Mouse (Mus musculus): ENCODE data around the gene Sgcb.
"Not testable (repeated sequence)": the region's sequence is repeated elsewhere in the genome, so short reads cannot be mapped to it uniquely, and the experiment has no call there.

The Sgcb gene

GRCm38 (mm10) chr5:73601361-73601763, 46.2 kb downstream of the Sgcb start:
- CTCF ChIA-PET = no interaction called here

GRCm38 (mm10) chr5:73599991-73600390, 47.6 kb downstream of the Sgcb start:
- CTCF ChIA-PET = interaction anchor here in 2 of 4 experiments (0.6 to 0.7 kb wide), 2 partner anchors 159 to 390 kb away, joined by 6 to 8 read pairs; no protein-coding TSS in a partner anchor
- POLR2A ChIA-PET = interaction anchor here in 1 of 4 experiments (1.2 to 1.3 kb wide), 2 partner anchors 17 to 27 kb away, joined by 3 read pairs; no protein-coding TSS in a partner anchor

More at GRCm38 (mm10) chr5:73601361-73601763, 46.2 kb downstream of the Sgcb start:
- POLR2A ChIA-PET = no interaction called here

GRCm38 (mm10) chr5:73598943-73599695, 48.5 kb downstream of the Sgcb start:
- ChIA-PET CTCF (interaction anchor here in 2 of 4 experiments (0.6 to 0.7 kb wide), 2 partner anchors 253 to 389 kb away, joined by 3 to 6 read pairs; no protein-coding TSS in a partner anchor), POLR2A (interaction anchor here in 2 of 4 experiments (0.6 to 1.3 kb wide), 4 partner anchors 18 to 101 kb away, joined by 3 to 6 read pairs (median 3); no protein-coding TSS in a partner anchor)

GRCm38 (mm10) chr5:73587119-73587518, 60.5 kb downstream of the Sgcb start:
- ChIA-PET CTCF (no interaction called here), POLR2A (no interaction called here)

- POLR2A ChIA-PET = interaction anchor here in 1 of 4 experiments (0.7 kb wide), 1 partner anchor 32 kb away, joined by 3 read pairs; no protein-coding TSS in a partner anchor
Observed at GRCm38 (mm10) chr5:73586597-73586996, 61.0 kb downstream of the Sgcb start.

GRCm38 (mm10) chr5:73585212-73586115, 62.1 kb downstream of the Sgcb start:
- POLR2A ChIA-PET = interaction anchor here in 2 of 4 experiments (0.7 to 1.6 kb wide), 3 partner anchors 30 to 35 kb away, joined by 3 read pairs; no protein-coding TSS in a partner anchor
- CTCF ChIA-PET = interaction anchor here in 3 of 4 experiments (0.6 to 1.5 kb wide), 5 partner anchors 52 to 179 kb away, joined by 3 to 7 read pairs (median 4); no protein-coding TSS in a partner anchor

More at GRCm38 (mm10) chr5:73586597-73586996, 61.0 kb downstream of the Sgcb start:
- CTCF ChIA-PET = no interaction called here

- CTCF ChIA-PET, POLR2A ChIA-PET: not testable (repeated sequence)
Observed at GRCm38 (mm10) chr5:73584011-73584410, 63.6 kb downstream of the Sgcb start.

Data from embryonic stem cell, embryonic (primary cell).